Mouse (Mus musculus): ENCODE data around the gene Pdxdc1.
"Not testable (repeated sequence)": the region's sequence is repeated elsewhere in the genome, so short reads cannot be mapped to it uniquely, and the experiment has no call there.

The Pdxdc1 gene

DNA sequence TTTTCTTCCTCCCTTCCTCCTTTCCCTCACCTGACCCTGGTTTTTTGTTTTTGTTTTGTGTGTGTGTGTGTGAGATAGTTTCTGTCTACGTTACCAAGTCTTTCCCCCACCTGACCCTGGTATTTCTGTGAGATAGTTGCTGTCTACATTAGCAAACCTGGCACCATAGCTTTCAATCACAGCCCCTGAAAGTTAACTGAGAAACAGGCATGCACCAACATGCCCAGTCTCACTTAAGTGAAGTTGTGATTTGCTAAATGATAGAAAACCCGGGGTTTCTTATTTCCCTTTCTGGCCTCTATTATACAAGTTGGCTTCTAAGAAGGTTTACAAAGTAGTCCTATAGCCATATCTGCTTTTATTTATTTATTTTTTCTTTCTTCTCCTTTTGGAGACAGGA lies 12.5 kb downstream of the Pdxdc1 start:
- no peak for DNase-seq (ENCODE audit: extremely low read depth, insufficient read length, low spot score)

DNA sequence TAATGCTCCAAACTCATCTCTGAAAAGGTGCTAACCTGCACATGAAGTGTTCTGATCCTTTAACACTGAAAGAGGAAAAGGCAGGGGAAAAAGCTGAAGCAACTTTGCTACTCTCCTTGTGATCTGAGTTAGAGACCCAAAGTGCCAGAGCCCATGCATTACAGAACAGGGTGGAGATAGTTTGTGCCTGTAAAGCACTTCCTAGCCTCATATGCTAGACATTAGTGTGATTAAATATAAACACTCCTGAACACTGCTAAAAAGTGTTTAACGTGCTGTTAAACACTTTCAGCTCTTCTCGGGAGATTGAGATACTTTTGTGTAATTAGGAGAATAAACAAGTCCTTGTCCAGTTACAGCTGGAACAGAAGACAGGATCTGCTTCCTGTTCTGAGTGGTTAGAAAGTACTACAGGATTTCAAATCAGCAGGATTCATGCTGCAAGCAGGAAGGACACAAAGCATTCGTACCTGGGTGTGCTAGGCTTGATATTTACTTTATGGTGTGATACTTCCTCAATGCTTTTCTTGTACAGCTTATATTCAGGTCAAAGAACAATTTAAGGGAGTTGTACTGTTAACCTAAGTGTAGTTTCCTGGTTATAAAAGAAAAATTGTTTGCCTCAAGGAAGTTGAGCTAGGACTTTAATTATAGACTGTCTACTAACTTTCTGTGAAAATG lies 19.7 kb downstream of the Pdxdc1 start:
- no peak for DNase-seq (ENCODE audit: extremely low read depth, insufficient read length, low spot score)

DNA sequence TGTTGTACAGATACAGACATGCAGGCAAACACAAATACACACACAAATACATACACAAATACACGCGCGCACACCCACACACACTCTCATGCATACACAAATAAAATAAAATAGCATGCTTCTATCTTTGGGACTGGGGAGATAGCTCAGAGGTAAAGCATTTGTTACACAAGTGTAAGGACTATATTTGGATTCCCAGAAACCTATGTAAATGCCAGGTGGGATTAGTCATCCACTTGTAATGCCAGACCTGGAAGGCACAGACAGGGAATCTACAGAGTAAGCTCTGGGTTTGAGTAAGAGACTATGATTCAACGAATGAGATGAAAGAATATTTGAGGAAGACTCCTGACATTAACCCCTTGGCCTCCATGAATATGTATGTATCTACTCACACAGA lies 27.4 kb downstream of the Pdxdc1 start:
- DNase-seq (ENCODE audit: extremely low read depth, insufficient read length, low spot score) = peak; percentile 32

DNA sequence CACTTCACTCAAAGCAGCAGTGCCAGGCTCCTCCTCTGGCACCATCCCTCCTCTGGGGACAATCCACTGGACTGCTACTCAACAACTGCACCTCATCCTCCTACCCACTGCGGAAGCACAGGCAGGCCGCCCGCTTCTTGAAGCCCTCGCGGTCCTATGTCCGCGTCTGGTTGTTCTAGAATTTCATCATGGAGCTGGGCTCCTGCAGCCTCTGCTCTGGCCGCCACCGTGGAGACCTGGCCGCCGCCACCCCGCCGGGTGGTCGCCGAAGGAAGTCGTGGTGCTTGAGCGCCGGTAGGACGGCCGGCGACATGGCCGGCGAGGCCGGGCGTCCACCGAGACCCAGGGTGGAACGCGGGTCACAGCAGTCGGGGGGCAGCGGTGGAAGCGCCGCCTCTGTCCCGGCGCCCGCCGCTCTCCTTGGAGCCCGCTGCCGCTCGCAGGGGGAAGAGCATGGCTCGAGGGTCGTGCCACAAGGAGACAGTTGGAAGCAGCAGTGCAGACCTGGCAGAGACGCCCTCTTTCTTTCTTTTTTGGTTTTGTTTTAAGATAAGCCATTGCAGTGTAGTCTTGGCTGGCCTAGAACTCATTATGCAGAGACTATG lies 34.9 kb downstream of the Pdxdc1 start:
- DNase-seq (ENCODE audit: extremely low read depth, insufficient read length, low spot score) = no peak

DNA sequence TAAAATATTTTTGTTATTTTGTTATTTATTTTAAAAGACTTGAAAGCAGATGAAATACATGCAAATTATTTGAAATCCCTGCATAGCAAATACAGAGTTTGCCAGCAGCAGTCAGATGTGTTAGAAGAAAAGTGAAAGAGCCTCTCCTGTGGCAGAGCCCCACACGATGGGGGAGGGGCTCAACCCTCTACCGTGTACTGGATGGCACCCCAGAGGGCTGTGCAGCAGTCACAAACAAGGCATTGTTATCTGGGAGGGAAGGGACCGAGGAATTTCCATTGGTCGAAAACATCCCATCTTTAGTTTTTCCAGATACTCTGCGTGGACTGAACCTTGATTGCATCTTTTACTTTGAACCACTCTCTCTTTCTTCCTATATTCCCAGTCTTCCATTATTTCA lies 35.5 kb downstream of the Pdxdc1 start:
- not testable (repeated sequence) for DNase-seq (ENCODE audit: extremely low read depth, insufficient read length, low spot score)

DNA sequence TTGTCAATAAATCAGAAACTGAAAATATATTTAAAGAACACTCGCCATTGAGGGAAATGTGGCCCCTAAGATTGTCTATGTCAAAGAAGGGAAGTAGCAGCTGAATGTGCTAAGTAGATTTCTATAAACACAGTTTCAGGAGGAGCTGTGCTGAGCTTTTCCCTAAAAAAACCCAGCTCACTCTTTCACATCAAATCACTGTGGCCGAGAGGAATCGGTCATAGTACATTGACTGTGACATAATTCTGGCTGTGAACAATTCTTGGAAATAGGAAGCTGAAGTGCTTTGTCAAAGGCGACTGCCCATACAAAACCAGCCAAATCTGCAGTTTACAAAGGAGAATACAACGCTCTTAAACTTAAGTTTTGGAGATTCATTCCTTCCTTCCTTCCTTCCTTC lies 36.3 kb downstream of the Pdxdc1 start:
- no peak for DNase-seq (ENCODE audit: extremely low read depth, insufficient read length, low spot score)

DNA sequence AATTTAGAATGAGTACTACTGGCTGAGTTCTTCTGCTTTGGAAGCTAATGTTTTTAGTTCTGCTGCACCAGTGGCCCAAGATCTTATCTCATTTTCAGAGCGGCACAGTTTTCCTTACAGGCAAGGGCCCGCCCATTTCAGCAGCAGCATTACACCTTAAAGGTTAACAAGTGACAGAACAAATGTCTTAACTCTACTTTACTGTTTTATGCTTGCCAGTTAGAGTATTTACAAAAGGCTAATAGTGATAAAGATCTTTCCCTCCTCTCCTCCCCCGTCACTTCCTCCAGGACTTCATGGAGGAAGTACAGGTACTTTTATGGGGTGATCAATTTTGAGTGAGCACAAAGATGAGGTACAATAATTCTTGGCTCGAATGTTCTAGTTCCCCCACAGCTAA lies 36.9 kb downstream of the Pdxdc1 start:
- DNase-seq (ENCODE audit: extremely low read depth, insufficient read length, low spot score) = no peak

DNA sequence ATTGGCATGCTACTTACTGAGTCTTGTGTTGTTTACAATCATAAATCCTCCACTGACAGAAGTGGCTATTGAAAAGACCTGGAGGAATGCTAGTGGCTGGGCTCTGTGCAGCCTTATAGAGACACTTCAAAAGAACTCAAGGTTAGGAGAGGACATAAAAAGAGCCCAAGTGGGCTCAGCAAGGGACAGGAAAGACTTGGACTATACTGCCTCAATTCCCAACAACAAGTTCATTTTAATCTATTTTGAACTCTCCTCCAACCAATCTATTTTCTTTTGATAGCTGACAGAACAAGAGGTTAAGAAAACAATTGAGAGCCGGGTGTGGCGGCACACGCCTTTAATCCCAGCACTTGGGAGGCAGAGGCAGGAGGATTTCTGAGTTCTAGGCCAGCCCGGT lies 49.0 kb downstream of the Pdxdc1 start:
- no peak for DNase-seq (ENCODE audit: extremely low read depth, insufficient read length, low spot score)

DNA sequence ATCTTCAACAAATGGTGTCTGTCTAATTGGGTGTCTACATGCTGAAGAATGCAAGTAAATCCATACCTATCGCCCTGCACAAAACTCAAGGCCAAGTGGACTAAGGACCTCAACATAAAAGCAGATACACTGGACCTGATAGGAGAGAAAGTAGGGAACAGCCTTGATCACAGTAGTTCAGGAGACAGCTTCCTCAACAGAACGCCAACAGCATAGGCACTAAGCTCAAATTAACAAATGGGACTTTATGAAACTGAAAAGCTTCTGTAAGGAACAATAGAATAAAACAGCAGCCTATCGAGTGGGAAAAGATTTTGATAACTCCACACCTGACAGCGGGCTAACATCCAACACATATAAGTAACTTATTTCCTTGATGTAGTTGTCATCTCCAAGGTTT lies 51.5 kb downstream of the Pdxdc1 start:
- DNase-seq (ENCODE audit: extremely low read depth, insufficient read length, low spot score) = no peak

DNA sequence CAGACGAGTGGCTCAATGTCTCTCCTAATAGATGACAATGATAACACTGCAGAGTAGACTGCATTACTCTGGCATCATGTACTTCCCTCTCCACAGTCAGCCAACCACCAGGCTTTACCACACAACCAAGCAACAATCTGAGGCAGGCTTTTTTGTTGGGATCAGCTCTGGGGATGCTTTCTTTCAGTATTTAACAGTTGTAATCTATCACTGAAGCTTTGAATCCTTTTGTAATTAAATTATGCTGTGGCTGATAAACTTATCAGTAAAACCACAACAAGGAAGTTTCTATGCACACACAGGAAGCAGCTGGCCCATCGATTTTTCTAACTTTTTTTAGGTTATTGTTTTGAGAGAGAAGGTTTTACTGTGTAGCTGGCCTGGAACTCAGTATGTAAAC lies 54.6 kb downstream of the Pdxdc1 start:
- DNase-seq (ENCODE audit: extremely low read depth, insufficient read length, low spot score) = no peak

DNA sequence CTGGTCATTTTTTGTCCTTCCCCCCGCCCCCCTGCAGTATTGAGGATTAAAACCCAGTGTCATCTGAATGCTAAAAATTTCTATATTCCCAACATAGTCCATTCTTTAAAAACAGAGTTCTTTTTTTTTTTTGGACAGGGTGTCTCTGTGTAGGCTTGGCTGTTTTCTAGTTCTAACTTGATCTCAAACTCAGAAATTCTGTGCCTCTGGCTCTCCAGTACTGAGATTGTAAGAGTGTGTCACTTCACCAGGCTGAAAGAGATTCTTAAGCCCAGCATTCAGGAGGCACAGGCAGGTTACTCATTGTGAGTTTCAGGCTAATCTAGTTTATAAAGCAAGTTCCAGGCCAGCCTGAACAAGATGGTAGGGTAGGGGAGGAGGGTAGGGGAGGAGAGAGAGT lies 56.3 kb downstream of the Pdxdc1 start:
- no peak for DNase-seq (ENCODE audit: extremely low read depth, insufficient read length, low spot score)

DNA sequence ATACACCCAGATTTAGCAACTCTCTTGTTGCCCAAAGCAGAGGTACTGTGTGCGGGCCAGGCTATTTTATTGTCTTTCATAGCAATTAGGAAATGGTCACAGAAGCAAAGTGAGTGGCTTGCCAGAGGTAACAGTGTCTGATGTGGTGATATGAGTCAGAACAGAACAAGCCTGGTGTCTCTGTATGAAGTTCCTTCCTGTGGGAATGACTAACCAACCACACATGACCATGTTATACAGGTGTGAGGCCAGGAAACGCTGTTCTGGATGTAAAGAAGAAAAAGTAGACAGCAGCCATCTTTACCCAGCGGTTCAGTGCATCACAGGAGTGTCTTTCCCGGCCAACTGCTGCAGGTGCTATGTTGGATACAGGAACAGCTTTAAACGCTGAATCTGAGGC lies 57.9 kb downstream of the Pdxdc1 start:
- DNase-seq (ENCODE audit: extremely low read depth, insufficient read length, low spot score) = no peak

DNA sequence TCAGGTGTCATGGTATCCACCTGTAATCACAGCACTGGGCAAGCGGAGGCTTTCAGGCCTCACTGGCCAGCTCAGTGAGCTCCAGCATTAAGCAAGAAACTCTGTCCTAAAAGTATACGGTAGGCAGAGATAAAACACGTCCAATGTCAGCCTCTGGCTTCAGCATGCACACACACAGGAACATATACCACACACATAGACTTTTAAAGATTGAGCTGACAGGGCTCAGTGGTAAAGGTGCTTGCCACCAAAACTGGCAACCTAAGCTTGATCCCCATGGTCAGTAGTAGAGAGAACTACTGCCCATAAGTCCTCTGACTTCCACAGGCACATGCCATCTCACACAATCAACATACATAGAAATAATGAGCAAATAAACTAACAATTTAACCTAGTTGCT lies 62.0 kb downstream of the Pdxdc1 start:
- DNase-seq (ENCODE audit: extremely low read depth, insufficient read length, low spot score) = no peak

DNA sequence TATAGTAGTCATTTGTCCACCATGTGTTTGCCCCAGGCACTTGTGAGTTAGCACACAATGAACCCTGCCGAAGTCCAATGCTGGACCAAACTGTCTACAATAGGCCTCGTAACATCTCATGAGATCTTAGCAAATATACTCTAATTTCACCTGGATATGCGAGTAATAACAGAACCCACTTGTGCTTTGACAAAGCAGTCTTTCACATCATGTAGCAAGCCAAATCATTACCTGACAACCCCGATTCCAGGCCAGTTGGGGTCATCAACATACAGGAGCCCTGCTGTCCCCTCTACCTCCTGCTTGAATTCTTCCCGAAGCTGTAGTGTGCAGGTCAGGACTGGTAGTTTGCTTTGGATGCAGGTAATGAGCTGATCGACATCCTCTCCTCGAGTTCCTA lies 62.9 kb downstream of the Pdxdc1 start:
- DNase-seq (ENCODE audit: extremely low read depth, insufficient read length, low spot score) = no peak

DNA sequence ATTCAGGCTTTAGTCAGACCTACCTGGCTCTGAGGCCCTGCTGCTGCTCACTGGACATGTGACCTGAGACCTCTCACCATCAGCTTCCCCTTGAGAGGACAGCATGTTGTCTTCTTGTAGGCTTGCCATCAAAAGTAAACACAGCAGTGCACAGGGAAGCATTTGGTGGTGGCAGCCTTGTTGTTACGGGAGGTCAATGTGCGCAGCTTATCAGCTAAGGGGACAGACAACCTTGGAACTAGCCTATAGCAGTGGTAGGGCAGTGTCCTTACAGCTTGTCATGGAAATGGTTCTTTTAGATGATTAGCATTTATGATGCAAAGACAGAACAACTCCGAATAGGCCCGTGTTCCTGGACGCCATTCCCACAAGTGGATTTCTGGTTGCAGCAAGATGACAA lies 68.5 kb downstream of the Pdxdc1 start:
- no peak for DNase-seq (ENCODE audit: extremely low read depth, insufficient read length, low spot score)

DNA sequence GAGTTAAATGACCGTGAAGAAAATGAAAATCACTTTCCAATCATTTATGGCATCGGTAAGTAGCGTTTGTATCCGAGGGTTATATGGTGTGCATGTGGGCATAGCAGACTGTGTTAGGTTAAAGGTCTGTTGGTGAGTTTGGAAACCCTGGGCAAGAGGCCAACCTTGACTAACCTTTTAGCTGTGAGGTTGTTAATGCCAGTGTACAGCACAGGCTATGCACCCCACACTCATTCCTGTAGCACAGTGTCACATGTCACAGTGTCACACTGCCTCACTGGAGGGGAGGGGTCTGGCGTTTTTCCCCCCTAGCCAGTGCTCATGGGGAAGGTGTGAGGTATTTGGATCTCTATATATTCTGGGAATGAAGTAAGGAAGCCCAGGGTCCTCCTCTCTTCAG lies 71.3 kb downstream of the Pdxdc1 start:
- no peak for DNase-seq (ENCODE audit: extremely low read depth, insufficient read length, low spot score)

DNA sequence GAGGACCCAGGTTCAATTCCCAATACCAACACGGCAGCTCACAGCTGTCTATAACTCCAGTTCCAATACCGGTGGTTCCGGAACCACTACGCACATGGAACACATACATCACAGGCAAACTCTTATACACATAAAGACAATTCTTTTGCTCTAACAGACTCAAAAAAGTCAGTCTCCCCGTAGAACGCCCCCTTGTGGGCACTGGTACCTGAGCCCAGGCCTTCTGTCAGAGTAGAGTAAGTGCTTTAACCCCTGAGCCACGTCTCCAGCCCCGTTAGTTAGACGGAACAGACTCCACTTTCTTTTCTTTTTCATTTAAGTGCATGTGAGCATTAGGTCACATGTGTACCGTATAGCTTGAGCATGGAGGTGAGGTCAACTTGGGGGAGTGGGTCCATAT lies 72.5 kb downstream of the Pdxdc1 start:
- DNase-seq (ENCODE audit: extremely low read depth, insufficient read length, low spot score) = no peak

DNA sequence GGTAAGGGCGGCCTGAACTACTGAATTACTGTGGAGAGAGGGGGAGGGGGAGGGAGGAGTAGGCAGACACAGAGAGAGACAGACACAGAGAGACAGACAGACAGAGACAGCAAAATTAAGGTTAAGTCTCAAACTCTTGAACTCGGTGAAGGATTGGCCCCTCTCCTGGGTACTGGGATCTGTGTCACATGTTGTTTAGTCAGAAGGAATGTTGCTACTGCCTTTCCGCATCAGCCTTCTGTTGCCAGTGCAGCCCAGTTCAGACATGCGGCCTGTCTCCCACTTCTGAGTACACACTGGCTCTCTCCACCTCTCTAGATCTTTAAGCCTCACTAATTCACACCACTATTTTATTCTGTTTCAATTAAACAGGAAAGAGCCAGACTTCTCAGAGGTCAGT lies 76.4 kb downstream of the Pdxdc1 start:
- no peak for DNase-seq (ENCODE audit: extremely low read depth, insufficient read length, low spot score)

DNA sequence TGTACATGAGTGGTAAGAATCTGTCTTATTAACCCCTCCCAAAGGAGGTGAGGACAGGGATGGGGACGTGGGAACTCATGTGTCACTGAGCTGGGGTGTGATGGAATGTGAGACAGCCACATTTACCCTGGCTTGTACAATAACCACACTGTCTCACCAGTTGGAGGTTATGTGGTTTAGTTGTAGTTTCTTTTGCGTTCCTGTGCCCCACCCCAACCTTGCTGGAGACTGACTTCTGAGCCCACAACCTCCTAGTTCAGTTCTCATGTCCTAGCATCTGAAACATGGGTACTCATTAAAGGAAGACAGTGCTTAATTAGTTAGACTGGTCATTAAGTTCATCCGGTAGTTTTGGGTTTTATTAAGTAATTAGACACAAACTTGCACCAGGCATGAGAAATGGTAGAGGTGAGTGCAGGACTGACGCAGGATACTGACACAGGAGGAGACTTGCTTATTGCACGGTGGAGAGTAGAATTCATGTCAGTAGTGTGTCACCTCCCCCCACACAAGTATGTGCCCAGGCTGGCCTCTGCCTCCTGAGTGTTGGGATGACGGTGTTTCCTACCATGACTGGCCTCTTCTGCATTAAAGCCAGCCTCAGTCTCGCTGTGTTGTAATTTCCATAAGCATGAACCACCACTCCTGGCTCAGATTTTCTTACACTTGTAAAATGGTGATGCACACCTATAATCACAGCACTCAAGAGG lies 77.0 kb downstream of the Pdxdc1 start:
- DNase-seq (ENCODE audit: extremely low read depth, insufficient read length, low spot score) = peak; percentile 57

DNA sequence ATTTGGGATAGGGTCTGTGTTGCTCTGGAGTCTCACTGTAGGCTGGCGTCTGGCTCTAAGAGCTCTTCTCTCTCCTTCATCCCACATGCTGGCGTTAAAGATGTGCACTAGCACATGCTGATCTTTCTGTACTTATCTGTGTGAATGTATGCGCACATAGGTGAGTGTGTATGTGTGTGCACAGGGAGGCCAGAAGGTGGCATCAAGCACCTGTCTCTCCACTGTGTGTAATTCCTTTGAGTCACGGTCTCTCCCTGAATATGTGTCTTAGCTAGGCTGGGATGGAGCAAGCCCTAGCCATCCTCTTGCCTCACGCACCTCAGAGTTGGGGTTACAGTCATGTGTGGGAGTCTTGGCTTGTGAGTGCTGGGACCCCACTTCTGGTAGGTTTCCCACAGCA lies 82.2 kb downstream of the Pdxdc1 start:
- no peak for DNase-seq (ENCODE audit: extremely low read depth, insufficient read length, low spot score)

DNA sequence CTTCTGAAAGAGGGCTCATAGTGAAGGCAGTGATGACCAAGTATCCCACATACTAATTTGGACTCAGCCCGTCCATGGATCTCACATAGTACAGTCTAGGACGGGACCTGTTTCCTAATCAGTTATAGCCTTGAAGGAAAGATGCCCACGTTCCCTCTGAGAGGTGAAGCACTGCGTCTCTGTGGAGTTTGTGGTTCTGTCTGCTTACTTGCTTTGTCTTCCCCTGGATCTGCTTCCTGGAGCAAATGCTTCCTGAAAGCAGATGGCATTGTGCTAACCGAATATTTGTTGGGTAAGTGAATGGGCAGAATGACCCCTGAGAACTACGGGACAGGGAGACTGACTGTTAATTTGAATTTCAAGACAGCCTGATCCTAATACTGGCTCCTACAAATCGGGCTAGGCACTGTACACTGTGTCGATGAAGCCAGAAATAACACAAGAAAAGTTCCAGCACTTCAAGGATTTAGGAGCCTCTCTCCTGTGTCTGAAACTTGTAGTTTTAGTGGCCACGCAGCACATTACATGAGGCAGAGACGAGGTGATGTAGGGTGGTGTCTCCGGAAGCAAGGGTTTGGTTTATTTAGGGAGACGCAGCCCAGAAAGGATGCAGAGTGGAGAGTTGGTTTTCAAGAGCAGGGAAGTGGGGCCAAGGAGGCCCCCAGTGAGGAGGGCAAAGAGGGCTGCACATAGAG lies 83.0 kb downstream of the Pdxdc1 start:
- DNase-seq (ENCODE audit: extremely low read depth, insufficient read length, low spot score) = no peak

DNA sequence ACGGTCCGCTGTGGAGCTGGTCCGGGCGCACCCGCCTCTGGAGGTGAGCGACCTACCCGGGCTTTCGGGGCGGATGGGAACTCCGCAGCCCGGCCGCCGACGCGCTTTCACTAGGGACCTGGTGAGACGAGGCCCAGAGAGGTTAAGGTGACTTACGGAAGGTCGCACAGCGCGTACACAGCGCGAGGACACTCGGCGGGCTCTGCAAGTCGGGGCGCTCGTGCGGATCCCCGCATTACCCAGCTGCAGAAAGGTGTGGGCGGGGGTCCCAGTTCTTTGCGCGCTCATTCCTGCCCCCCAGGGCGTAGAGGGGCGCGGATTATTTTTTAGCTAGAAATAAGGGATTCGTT lies 83.6 kb downstream of the Pdxdc1 start:
- no peak for DNase-seq (ENCODE audit: extremely low read depth, insufficient read length, low spot score)

Data from 3134 (cell line).